Mouse (Mus musculus) thymus, postnatal 25 days (tissue): ENCODE results near the gene Gm44596.

ENCODE experiments used
- DNase-seq: peaks from one replicate; pipeline ENCODE4 v3.0.0; 2022

Gene Gm44596

GRCm38 (mm10) chr6:128432356-128432915 lies 57.1 kb downstream of the Gm44596 start:
- DNase-seq: no peak

GRCm38 (mm10) chr6:128433566-128433965 lies 58.3 kb downstream of the Gm44596 start:
- DNase-seq: no peak

- no peak for DNase-seq
These were observed 60.2 kb downstream of the Gm44596 start for GRCm38 (mm10) chr6:128435474-128435873.

GRCm38 (mm10) chr6:128436356-128437005 lies 61.2 kb downstream of the Gm44596 start:
- no peak for DNase-seq

- no peak for DNase-seq
These were observed 62.0 kb downstream of the Gm44596 start for GRCm38 (mm10) chr6:128437288-128437687.

GRCm38 (mm10) chr6:128437731-128438316 lies 62.5 kb downstream of the Gm44596 start:
- peak; percentile 71 for DNase-seq

- DNase-seq: peak; percentile 95
These were observed 63.1 kb downstream of the Gm44596 start, which contains the start of gene Fkbp4 for GRCm38 (mm10) chr6:128438317-128438870. Gene Fkbp4, minus strand, starts transcription at chr6:128438677.

GRCm38 (mm10) chr6:128438871-128439341 lies 63.6 kb downstream of the Gm44596 start:
- peak; percentile 9 for DNase-seq

- DNase-seq: no peak
These were observed 64.9 kb downstream of the Gm44596 start for GRCm38 (mm10) chr6:128440238-128440637.

GRCm38 (mm10) chr6:128445761-128446535 lies 70.6 kb downstream of the Gm44596 start:
- peak; percentile 23 for DNase-seq

GRCm38 (mm10) chr6:128447063-128447462 lies 71.8 kb downstream of the Gm44596 start:
- DNase-seq: no peak

- no peak for DNase-seq
These were observed 80.7 kb downstream of the Gm44596 start for GRCm38 (mm10) chr6:128455835-128456605.
